Mouse (Mus musculus) spleen, adult 2 months (tissue): ENCODE results near the gene Filip1l. TPM values are rescaled to one million over a fixed set of nuclear protein-coding genes. Genes with fewer than 3 reads are reported as not detected.

ENCODE experiments used
- DNase-seq, 2 experiments: peaks; one replicate each; pipeline versions ENCODE4 v3.0.0 to v3.0.0-alpha.2; 2012 to 2021; ENCODE audit warnings: low spot score in 2 of 2, low read depth in 1 of 2
- H3K27ac ChIP-seq: fragments of 200-500 bp; 2 replicates; pipeline ENCODE4 v1.5.1; 2012; ENCODE audit warnings: low read length, inconsistent platforms; ENCODE audit not compliant: insufficient read depth
- H3K27me3 ChIP-seq: fragments of 200-500 bp; 2 replicates; pipeline ENCODE4 v1.6.1; 2012; ENCODE audit warnings: mild to moderate bottlenecking, moderate library complexity, low read length, inconsistent platforms; ENCODE audit not compliant: control insufficient read depth, insufficient read depth
- H3K36me3 ChIP-seq: fragments of 200-500 bp; 2 replicates; pipeline ENCODE4 v1.6.1; 2012; ENCODE audit warnings: mild to moderate bottlenecking, low read length, inconsistent platforms; ENCODE audit not compliant: control insufficient read depth, insufficient read depth
- H3K4me1 ChIP-seq: fragments of 200-500 bp; 2 replicates; pipeline ENCODE4 v1.6.1; 2011; ENCODE audit warnings: inconsistent platforms; ENCODE audit not compliant: control insufficient read depth, insufficient read depth, insufficient read length
- H3K4me3 ChIP-seq: fragments of 200-500 bp; 2 replicates; pipeline ENCODE4 v1.5.1; 2011; ENCODE audit warnings: mild to moderate bottlenecking, inconsistent platforms; ENCODE audit not compliant: insufficient read depth, insufficient read length; ENCODE audit errors: extremely low read depth
- CTCF ChIP-seq: fragments of 200-500 bp; IDR thresholded peaks from 2 replicates; pipeline ENCODE4 v1.5.1; 2011; ENCODE audit warnings: mild to moderate bottlenecking, inconsistent platforms; ENCODE audit not compliant: insufficient read depth, insufficient read length, insufficient replicate concordance; ENCODE audit errors: extremely low read depth
- POLR2A ChIP-seq: fragments of 200-500 bp; IDR thresholded peaks from 2 replicates; pipeline ENCODE4 v1.6.1; 2011; ENCODE audit warnings: low read depth, low read length, inconsistent platforms
- WGBS: fragments of 180-500 bp; shearing (Covaris S2); methylation state at CpG from one replicate; pipeline ENCODE4 v1.1.7; 2018; 5-methylcytosine and 5-hydroxymethylcytosine counted together
- polyA plus RNA-seq: library from polyadenylated mRNA; depleted of rRNA; stranded (reverse); fragments of >200 nt; gene quantifications from 2 replicates; pipeline ENCODE4 v1.2.3, GENCODE M21; 2012; rRNA removed

Gene Filip1l
- polyA plus RNA-seq, result 14.2 and 15.3 TPM in 2 replicates

DNA sequence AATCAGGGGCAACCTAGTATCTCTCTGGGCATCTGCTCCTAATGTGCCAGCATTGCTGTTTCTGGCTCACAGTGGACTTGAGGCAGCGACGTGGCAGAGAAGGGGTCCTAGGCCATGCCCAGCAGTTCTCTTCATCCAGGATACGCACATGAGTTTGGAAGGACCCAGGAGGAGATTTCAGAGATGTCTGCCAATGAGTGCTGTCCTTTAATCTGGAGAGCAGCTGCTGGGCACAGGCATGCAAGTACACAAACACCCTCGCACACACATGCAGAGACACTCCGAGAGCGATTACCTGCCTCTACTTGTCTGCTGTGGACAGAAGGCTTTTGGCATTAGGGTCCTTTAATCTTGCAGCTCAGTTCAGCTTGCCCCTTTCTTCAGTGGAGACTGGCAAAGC lies at the start of gene Filip1l:
Gene Filip1l, plus strand, starts transcription at position 343 of the 400 bp plus-strand sequence.
- Histone ChIP-seq H3K36me3 (no peaks in the 10 kb centered on the region), H3K4me1 (no peaks in the 10 kb centered on the region), H3K27me3 (no peaks in the 10 kb centered on the region), H3K4me3 (no peak within 1 kb of the TSS), H3K27ac (no peak within 1 kb of the TSS)
- TF ChIP-seq POLR2A (no peak), CTCF (no peak)
- DNase-seq, result no peak
- WGBS, result 93% methylated on average over 6 of the region's 6 CpGs

DNA sequence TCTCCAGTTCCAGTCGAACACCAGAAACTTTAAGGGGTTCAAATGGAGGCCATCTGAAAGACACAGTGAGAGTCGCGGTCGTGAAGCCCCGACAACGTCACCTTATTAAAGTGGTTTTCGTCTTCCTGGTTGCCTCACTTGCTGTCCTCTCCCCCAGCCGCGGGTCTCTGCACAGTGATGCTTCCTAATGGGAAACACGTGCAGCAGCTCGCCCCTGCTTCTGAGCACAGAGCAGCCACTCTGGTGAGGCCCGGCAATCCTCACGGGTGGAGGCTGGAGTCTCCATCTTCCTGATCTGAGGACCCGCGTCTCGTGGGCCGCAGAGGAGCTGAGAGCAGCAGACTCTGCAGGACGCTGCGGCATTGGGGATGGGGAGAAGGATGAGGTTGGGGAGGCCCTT lies 49.2 kb upstream of the Filip1l start:
- H3K4me1 ChIP-seq, result peaks cover 3% of the 10 kb centered on the region; the same call in 1 of the 2 replicates

DNA sequence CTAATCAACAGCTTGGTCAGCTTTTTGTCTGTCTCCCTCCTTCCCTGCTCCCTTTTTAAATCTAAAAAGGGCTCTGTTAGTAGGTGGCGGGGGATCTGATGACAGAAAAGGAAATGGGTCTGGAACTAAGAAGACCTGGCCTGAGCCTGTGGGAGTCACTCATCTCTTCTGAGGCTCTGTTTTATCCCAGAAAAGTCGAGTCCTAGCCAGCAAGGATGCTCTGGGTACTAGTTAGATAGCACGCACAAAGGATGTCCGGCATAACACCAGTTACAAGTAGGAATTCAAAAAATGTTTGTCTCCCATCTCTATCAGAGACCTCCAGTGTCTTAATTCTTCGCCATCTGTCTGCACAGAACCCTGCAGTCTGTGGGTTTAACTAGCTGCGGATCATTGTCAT lies 47.4 kb upstream of the Filip1l start:
- Histone ChIP-seq H3K4me1 (peaks cover 3% of the 10 kb centered on the region; the same call in 1 of the 2 replicates), H3K4me3 (no peak overlapping the region), H3K27ac (no peak overlapping the region), H3K27me3 (no peaks in the 10 kb centered on the region), H3K36me3 (no peaks in the 10 kb centered on the region)
- WGBS, result 89% methylated on average over 6 of the region's 6 CpGs
- TF ChIP-seq POLR2A, result no peak
- TF ChIP-seq CTCF, result no peak
- DNase-seq, result no peak

More for the DNA sequence above, 49.2 kb upstream of the Filip1l start:
- TF ChIP-seq POLR2A, result no peak
- TF ChIP-seq CTCF, result no peak
- 95% methylated on average over 19 of the region's 19 CpGs for WGBS
- DNase-seq, result no peak
- Histone ChIP-seq H3K4me3 (no peak overlapping the region), H3K27ac (no peak overlapping the region), H3K27me3 (no peaks in the 10 kb centered on the region), H3K36me3 (no peaks in the 10 kb centered on the region)

DNA sequence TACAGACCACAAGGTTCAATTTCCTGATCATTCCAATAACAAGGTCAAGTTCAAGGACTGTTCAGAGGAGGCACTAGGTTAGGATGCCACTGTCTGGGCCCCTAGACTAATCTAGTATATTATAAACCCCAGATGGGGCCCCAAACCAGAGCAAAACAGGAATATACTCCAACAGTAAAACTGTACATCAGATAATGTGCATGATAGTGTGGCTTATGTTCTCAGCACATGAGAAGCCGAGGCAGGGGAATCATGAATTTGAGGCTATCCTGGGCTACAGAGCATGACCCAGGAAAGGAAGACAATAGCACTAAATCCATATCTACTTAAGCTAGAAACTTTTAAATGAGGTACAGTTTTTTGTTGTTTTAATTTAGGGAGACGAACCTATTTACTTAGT lies 40.8 kb upstream of the Filip1l start:
- TF ChIP-seq CTCF (no peak), POLR2A (no peak)
- no peaks in the 10 kb centered on the region for H3K36me3 ChIP-seq

DNA sequence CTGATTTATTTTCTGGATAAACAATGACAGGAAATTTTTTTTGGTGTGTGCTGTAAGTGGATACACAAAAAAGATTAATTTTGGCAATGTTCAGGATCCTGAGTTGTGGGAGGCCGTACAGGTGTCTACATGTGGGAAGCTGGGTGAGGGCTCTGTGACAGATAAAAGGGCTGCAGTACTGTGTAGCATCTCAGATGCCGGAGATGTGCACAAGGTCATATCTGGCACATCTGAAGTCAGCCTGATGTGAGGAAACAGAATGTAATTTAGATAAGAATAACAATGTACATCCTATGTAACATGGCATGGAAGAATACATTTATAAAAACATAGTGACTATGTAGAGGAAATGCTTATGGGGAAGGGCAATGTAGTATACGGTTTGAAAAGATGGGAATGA lies 39.4 kb upstream of the Filip1l start:
- TF ChIP-seq POLR2A, result no peak
- TF ChIP-seq CTCF, result no peak
- no peak for DNase-seq
- Histone ChIP-seq H3K4me1 (peaks cover 3% of the 10 kb centered on the region; the same call in 1 of the 2 replicates), H3K27ac (no peak overlapping the region), H3K4me3 (no peak overlapping the region), H3K27me3 (no peaks in the 10 kb centered on the region), H3K36me3 (no peaks in the 10 kb centered on the region)
- WGBS, result 86% methylated on average over 3 of the region's 3 CpGs

More for the DNA sequence above, 40.8 kb upstream of the Filip1l start:
- H3K4me3 ChIP-seq, result no peak overlapping the region
- H3K27ac ChIP-seq, result no peak overlapping the region
- WGBS, result 83% methylated on average over 2 of the region's 2 CpGs
- no peaks in the 10 kb centered on the region for H3K27me3 ChIP-seq
- no peak for DNase-seq
- peaks cover 2% of the 10 kb centered on the region; the same call in 1 of the 2 replicates for H3K4me1 ChIP-seq

DNA sequence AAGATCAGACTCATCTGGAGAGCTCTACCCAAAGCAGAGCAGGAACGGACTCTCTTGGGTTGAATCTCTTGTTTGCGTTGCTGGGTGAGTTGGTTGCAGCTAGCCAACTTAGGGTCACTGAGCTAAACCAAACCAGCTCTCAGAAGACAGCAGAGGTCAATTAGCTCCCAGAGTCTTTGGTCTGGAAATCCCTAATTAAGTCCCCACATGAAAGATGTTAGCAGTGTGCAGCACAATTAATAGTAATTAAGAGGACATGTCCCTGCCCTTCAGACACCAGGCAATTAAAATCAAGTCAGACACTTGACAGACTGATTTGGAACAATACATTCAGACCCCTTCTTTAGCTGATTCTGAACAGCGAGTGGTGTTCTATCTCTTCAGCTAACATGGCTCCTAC lies 38.7 kb upstream of the Filip1l start:
- TF ChIP-seq POLR2A (no peak), CTCF (no peak)
- DNase-seq, result no peak
- WGBS, result 93% methylated on average over 3 of the region's 3 CpGs
- Histone ChIP-seq H3K4me1 (peaks cover 3% of the 10 kb centered on the region; the same call in 1 of the 2 replicates), H3K4me3 (no peak overlapping the region), H3K27me3 (no peaks in the 10 kb centered on the region), H3K36me3 (no peaks in the 10 kb centered on the region), H3K27ac (no peak overlapping the region)

DNA sequence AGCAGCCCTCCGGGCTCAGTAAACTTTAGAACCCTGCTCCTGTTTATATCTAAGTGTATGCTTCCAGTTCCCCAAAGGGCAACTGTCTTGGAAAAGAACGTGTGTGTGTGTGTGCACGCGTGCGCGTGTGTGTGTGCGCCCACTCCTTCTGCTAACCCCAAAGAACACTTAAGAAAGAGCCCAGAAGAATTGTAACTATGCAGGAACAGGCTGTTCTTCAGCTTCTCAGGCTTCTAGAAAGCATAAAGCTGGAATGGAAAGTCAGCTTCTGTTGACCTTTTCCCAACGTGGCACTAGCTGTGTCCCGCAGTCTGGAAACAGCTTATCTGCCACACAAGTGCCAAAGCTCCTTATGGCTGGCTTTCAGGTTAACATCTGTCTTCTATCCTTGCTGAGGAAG lies 37.9 kb upstream of the Filip1l start:
- H3K4me1 ChIP-seq, result peaks cover 3% of the 10 kb centered on the region; the same call in 1 of the 2 replicates
- no peak overlapping the region for H3K4me3 ChIP-seq
- no peaks in the 10 kb centered on the region for H3K27me3 ChIP-seq
- no peak for TF ChIP-seq CTCF
- no peak for TF ChIP-seq POLR2A
- DNase-seq, result no peak
- no peaks in the 10 kb centered on the region for H3K36me3 ChIP-seq
- H3K27ac ChIP-seq, result no peak overlapping the region
- WGBS, result 91% methylated on average over 9 of the region's 9 CpGs
